Mouse (Mus musculus) left cerebral cortex, adult 11 months (tissue): ENCODE results near the gene Fubp1.

Source experiments
- DNase-seq: peaks from one replicate; pipeline ENCODE4 v3.0.0; 2022; ENCODE audit warnings: low spot score

Gene Fubp1

GRCm38 (mm10) chr3:152276935-152277334 is 66.7 kb downstream of the Fubp1 start:
- DNase-seq: no peak

GRCm38 (mm10) chr3:152277912-152278311 is 67.7 kb downstream of the Fubp1 start:
- no peak for DNase-seq

GRCm38 (mm10) chr3:152278431-152278830 is 68.2 kb downstream of the Fubp1 start:
- no peak for DNase-seq

GRCm38 (mm10) chr3:152282126-152282525 is 71.9 kb downstream of the Fubp1 start:
- no peak for DNase-seq

- DNase-seq: no peak
These were observed 74.1 kb downstream of the Fubp1 start for GRCm38 (mm10) chr3:152284306-152284705.

GRCm38 (mm10) chr3:152284759-152285158 is 74.5 kb downstream of the Fubp1 start:
- DNase-seq: no peak
